Mouse (Mus musculus) olfactory bulb, adult 2 months (tissue): ENCODE measurements around the gene Epha8.

Source experiments
- CTCF ChIP-seq: fragments of 200-500 bp; IDR thresholded peaks from 2 replicates; pipeline ENCODE4 v1.5.1; 2012; ENCODE audit warnings: low read depth, mild to moderate bottlenecking, low read length, moderate library complexity; ENCODE audit not compliant: insufficient read depth
- POLR2A ChIP-seq: fragments of 200-500 bp; IDR thresholded peaks from 2 replicates; pipeline ENCODE4 v1.6.1; 2012; ENCODE audit warnings: mild to moderate bottlenecking, low read depth, low read length, moderate library complexity; ENCODE audit not compliant: insufficient read depth

- TF ChIP-seq CTCF = no peak
- TF ChIP-seq POLR2A = no peak
Observed at GRCm38 (mm10) chr4:136886101-136886500, 70.5 kb downstream of the Epha8 start, which contains the start of gene C1qb.
